Mouse (Mus musculus): ENCODE data around the gene Pde1c.

- TF ChIP-seq CTCF (IDR thresholded peaks at IDR 0.05; ENCODE audit: borderline replicate concordance, insufficient read depth, low read length): no peak
- TF ChIP-seq POLR2A (IDR thresholded peaks at IDR 0.05; ENCODE audit: low read depth, low read length): no peak
These were observed 308.8 kb downstream of the Pde1c start for GRCm38 (mm10) chr6:56260118-56260517.

Data from embryonic fibroblast, embryonic 13.5 days (primary cell).